Mouse (Mus musculus) spleen, postnatal 14 days (tissue): ENCODE data around the gene Ccr2.
"Not testable (repeated sequence)": the region's sequence is repeated elsewhere in the genome, so short reads cannot be mapped to it uniquely, and the experiment has no call there.

Source experiments
- DNase-seq, 2 experiments: peaks; one replicate each; pipeline ENCODE4 v3.0.0; 2021 to 2022; ENCODE audit warnings: low spot score in 2 of 2

Gene Ccr2

GRCm38 (mm10) chr9:124101723-124102122 is at the start of gene Ccr2:
Ccr2 (plus strand) TSS chr9:124101950.
- no peak for DNase-seq

- DNase-seq = no peak
These were observed 48.2 kb upstream of the Ccr2 start for GRCm38 (mm10) chr9:124053532-124053931.

GRCm38 (mm10) chr9:124056158-124056709 is 45.5 kb upstream of the Ccr2 start:
- no peak for DNase-seq

GRCm38 (mm10) chr9:124059660-124060352 is 41.9 kb upstream of the Ccr2 start:
- no peak for DNase-seq

DNA sequence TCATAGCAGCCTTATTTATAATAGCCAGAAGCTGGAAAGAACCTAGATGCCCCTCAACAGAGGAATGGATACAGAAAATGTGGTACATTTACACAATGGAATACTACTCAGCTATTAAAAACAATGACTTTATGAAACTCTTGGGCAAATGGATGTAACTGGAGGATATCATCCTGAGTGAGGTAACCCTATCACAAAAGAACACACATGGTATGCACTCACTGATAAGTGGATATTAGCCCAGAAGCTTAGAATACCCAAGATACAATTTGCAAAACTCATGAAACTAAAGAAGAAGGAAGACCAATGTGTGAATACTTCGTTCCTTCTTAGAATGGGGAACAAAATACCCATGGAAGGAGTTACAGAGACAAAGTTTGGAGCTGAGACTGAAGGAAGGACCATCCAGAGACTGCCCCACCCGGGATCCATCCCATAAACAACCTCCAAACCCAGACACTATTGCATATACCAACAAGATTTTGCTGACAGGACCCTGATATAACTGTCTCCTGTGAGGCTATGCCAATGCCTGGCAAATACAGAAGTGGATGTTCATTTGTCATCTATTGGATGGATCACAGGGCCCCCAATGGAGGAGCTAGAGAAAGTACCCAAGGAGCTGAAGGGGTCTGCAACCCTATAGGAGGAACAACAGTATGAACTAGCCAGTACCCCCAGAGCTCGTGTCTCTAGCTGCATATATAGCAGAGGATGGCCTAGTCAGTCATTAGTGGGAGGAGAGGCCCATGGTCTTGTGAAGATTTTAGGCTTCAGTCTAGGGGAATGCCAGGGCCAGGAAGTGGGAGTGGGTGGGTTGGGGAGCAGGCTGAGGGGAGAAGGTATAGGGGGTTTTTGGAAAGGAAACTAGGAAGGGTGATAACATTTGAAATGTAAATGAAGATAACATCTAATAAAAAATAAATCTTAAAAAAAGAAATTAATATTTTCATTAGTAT is 40.0 kb upstream of the Ccr2 start:
- not testable (repeated sequence) for DNase-seq

GRCm38 (mm10) chr9:124066572-124067103 is 35.1 kb upstream of the Ccr2 start:
- no peak for DNase-seq

- DNase-seq = no peak
These were observed 33.4 kb upstream of the Ccr2 start for GRCm38 (mm10) chr9:124068098-124069058.

DNA sequence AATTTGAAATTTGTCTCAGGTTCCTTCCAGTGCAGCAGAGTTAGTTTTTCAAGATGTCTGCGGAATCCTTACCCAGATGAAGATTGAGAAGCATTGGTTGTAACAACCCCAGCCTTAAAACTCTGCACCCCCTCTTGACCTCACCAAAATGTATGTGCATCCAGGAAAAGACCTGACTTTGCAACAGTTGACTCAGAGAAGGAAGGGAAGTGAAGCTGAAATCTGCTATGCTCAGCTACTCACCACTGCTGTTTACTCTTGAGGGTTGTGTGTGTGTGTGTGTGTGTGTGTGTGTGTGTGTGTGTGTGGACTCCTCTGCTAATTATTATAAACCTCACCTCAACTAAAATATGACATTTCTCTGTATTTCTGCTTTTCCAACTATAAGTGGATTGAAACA is 30.2 kb upstream of the Ccr2 start:
- no peak for DNase-seq

- DNase-seq = no peak
These were observed 21.9 kb upstream of the Ccr2 start for GRCm38 (mm10) chr9:124079803-124080202.

DNA sequence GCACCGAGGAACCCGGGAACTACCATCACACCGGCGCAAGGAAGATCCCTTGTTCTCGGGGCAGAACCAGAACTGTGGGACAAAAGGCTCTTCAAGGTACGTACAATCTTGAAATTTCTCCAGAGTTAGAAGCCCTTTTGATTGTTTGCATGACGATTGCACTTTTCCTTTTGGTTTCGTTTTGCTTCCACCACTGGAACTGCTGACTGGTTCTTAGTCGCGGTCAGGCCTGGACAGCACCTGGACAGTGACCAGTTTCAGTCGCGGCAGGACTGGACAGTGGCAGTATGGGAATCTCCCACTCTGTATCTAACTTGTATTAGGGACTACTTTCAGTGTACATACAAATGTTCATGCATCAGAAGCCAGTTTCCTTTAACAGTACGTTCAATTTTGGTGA is 21.3 kb upstream of the Ccr2 start:
- not testable (repeated sequence) for DNase-seq

- no peak for DNase-seq
These were observed 11.3 kb upstream of the Ccr2 start for GRCm38 (mm10) chr9:124090441-124090840.

GRCm38 (mm10) chr9:124099127-124099526 is 2.6 kb upstream of the Ccr2 start:
- no peak for DNase-seq

GRCm38 (mm10) chr9:124100357-124100756 is 1.4 kb upstream of the Ccr2 start:
- DNase-seq = no peak

GRCm38 (mm10) chr9:124103199-124103598 is 1.4 kb downstream of the Ccr2 start:
- DNase-seq = no peak

DNA sequence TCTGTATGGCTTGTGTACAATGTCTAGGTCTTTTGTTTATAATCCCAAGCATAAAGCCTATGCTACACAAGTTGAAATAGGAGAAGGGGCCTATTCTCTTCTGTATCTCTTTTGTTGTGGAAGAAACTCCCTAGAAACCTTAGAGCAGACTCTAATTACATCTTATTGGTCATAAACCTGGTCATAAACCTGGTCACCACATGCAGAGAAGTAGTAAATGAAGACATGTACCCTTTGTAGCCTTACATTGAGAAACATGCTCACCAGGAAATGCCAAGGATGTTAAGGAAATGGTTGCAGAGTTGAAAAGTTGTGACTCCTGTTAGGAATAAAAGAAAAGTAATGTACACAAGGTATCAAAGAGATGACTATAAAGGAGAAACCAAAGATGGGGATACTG is 3.4 kb downstream of the Ccr2 start:
- DNase-seq = no peak

- no peak for DNase-seq
These were observed 5.5 kb downstream of the Ccr2 start for GRCm38 (mm10) chr9:124107232-124107631.

GRCm38 (mm10) chr9:124108356-124109127 is 6.8 kb downstream of the Ccr2 start:
- DNase-seq = no peak

- no peak for DNase-seq
These were observed 10.2 kb downstream of the Ccr2 start for GRCm38 (mm10) chr9:124111997-124112396.

GRCm38 (mm10) chr9:124112591-124113239 is 11.0 kb downstream of the Ccr2 start:
- DNase-seq = no peak

GRCm38 (mm10) chr9:124113777-124114176 is 12.0 kb downstream of the Ccr2 start:
- DNase-seq = no peak
